Mouse (Mus musculus) left cerebral cortex, adult 8-10 months (tissue): Measurements from ENCODE around the gene Tgfbr2. TPM values are rescaled to one million over a fixed set of nuclear protein-coding genes. Genes with fewer than 3 reads are reported as not detected.
A peak's percentile ranks its signal among the peaks of the same experiment; 100 is the strongest.

Source experiments
- DNase-seq, 2 experiments: peaks; one replicate each; pipeline ENCODE4 v3.0.0; 2022; ENCODE audit warnings: low spot score in 2 of 2
- total RNA-seq, 4 experiments: library from RNA; stranded (reverse); gene quantifications; 2 replicates each; pipeline ENCODE4 v1.2.4; 2022

Tgfbr2 gene
- total RNA-seq, 4 experiments from 2014 or later: 13.8 to 28.6 (median 20.0) TPM

- DNase-seq: no peak
These were observed 56.8 kb downstream of the Tgfbr2 start for GRCm38 (mm10) chr9:116118332-116118872.

- no peak for DNase-seq
These were observed 59.3 kb downstream of the Tgfbr2 start for GRCm38 (mm10) chr9:116115875-116116274.

- no peak for DNase-seq
These were observed 60.8 kb downstream of the Tgfbr2 start for GRCm38 (mm10) chr9:116114339-116114738.

GRCm38 (mm10) chr9:116111149-116111970 is 63.8 kb downstream of the Tgfbr2 start:
- no peak for DNase-seq

- DNase-seq: no peak
These were observed 66.4 kb downstream of the Tgfbr2 start for GRCm38 (mm10) chr9:116108729-116109128.

- DNase-seq: no peak
These were observed 70.4 kb downstream of the Tgfbr2 start for GRCm38 (mm10) chr9:116104770-116105169.

- DNase-seq: no peak
These were observed 73.3 kb downstream of the Tgfbr2 start for GRCm38 (mm10) chr9:116101842-116102241.

GRCm38 (mm10) chr9:116100015-116100414 is 75.1 kb downstream of the Tgfbr2 start:
- DNase-seq: no peak

- no peak for DNase-seq
These were observed 75.6 kb downstream of the Tgfbr2 start for GRCm38 (mm10) chr9:116099596-116099993.

- peak in 1 of 2 experiments; percentile 27 for DNase-seq
These were observed 76.2 kb downstream of the Tgfbr2 start for GRCm38 (mm10) chr9:116098724-116099595.

GRCm38 (mm10) chr9:116091921-116092320 is 83.2 kb downstream of the Tgfbr2 start:
- DNase-seq: no peak

GRCm38 (mm10) chr9:116091101-116091841 is 83.9 kb downstream of the Tgfbr2 start:
- no peak for DNase-seq

- DNase-seq: no peak
These were observed 84.9 kb downstream of the Tgfbr2 start for GRCm38 (mm10) chr9:116090296-116090695.

- DNase-seq: no peak
These were observed 86.2 kb downstream of the Tgfbr2 start for GRCm38 (mm10) chr9:116088912-116089311.

GRCm38 (mm10) chr9:116087880-116088279 is 87.3 kb downstream of the Tgfbr2 start:
- DNase-seq: peak in 1 of 2 experiments; percentile 36

- no peak for DNase-seq
These were observed 87.9 kb downstream of the Tgfbr2 start for GRCm38 (mm10) chr9:116087263-116087662.

GRCm38 (mm10) chr9:116085999-116086398 is 89.2 kb downstream of the Tgfbr2 start:
- no peak for DNase-seq

- DNase-seq: no peak
These were observed 90.7 kb downstream of the Tgfbr2 start for GRCm38 (mm10) chr9:116084324-116084931.

GRCm38 (mm10) chr9:116083726-116084323 is 91.3 kb downstream of the Tgfbr2 start:
- DNase-seq: no peak

- DNase-seq: no peak
These were observed 91.9 kb downstream of the Tgfbr2 start for GRCm38 (mm10) chr9:116083300-116083699.
